18 mouse cellular contexts compared by ENCODE assay signal in the genomic region with DNA sequence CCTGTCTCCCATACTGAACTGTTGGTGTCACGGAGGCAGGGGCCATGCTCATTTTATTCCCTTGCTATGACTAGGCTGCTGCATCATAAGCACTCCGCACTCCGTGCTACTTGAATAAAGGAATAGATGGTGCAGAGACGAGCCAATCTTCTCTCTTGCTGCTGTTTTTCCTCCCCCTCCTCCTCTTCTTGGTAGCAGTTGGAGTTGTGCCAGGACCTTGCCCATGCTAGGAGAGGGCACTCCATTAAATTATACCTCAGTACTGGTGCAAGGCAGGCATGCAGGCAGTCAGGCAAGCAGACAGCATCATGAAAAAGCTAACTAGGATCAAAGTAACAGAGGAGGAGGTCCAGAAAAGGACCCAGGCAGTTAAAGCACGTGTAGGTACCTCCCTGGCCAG.
A peak's percentile ranks its signal among the peaks of the same experiment; 100 is the strongest.
DNase-seq lines count a peak whose midpoint lies in the region; ATAC-seq and TF ChIP-seq lines count a peak whose summit lies in the region.
"Had no signal": no experiment of that assay in that cellular context is flagged by ENCODE, and none has a peak within 500 bp of the region (broad histone marks: within the 10 kb centered on the region; RNA-seq: fewer than 3 reads in every experiment).

No protein-coding gene starts in this region.

- peak; percentile 15 to 22 for DNase-seq in cerebellum, postnatal 14 days
- DNase-seq in cerebellum, adult 18-20 months: no peak
- no peak for DNase-seq in hindbrain, embryonic 11.5 days (ENCODE audit: low spot score)
- DNase-seq in midbrain, postnatal 0 days (ENCODE audit: low spot score): no peak
- no peak for DNase-seq in midbrain, embryonic 11.5 days (ENCODE audit: low spot score, missing footprints)
- DNase-seq in kidney, postnatal 4 days: peak; percentile 36 to 61
- no peak for DNase-seq in liver, postnatal 0 days
- DNase-seq: adrenal gland, adult 2 months; cerebellum, adult 9-10 months; gastrocnemius, adult 2 months; heart, adult 18-20 months; lung, adult 2 months; spleen, adult 18-20 months; thymus, adult 18-20 months had no signal

- no peak overlapping the region for H3K4me3 ChIP-seq in hindbrain, embryonic 15.5 days
- H3K4me3 ChIP-seq in hindbrain, embryonic 11.5 days (ENCODE audit: low read depth, low read length): no peak overlapping the region
- no peak overlapping the region for H3K4me3 ChIP-seq in midbrain, postnatal 0 days (ENCODE audit: low read depth, low read length)
- H3K4me3 ChIP-seq in midbrain, embryonic 11.5 days (ENCODE audit: low read depth, low read length): no peak overlapping the region
- H3K4me3 ChIP-seq in liver, postnatal 0 days (ENCODE audit: low read depth, low read length): no peak overlapping the region
- H3K4me3 ChIP-seq: gastrocnemius, adult 2 months; midbrain, embryonic 13.5 days had no signal

- H3K9me3 ChIP-seq in hindbrain, embryonic 15.5 days: no peaks in the 10 kb centered on the region
- H3K9me3 ChIP-seq in hindbrain, embryonic 11.5 days (ENCODE audit: control insufficient read depth, low read length): no peaks in the 10 kb centered on the region
- H3K9me3 ChIP-seq in midbrain, postnatal 0 days (ENCODE audit: low read length): no peaks in the 10 kb centered on the region
- no peaks in the 10 kb centered on the region for H3K9me3 ChIP-seq in midbrain, embryonic 11.5 days (ENCODE audit: control insufficient read depth, low read length)
- no peaks in the 10 kb centered on the region for H3K9me3 ChIP-seq in liver, postnatal 0 days (ENCODE audit: low read length)
- H3K9me3 ChIP-seq: midbrain, embryonic 13.5 days had no signal

- WGBS in hindbrain, embryonic 15.5 days: 72% methylated on average over 5 of the region's 5 CpGs
- 90% methylated on average over 5 of the region's 5 CpGs for WGBS in hindbrain, embryonic 11.5 days
- 77% methylated on average over 5 of the region's 5 CpGs for WGBS in midbrain, postnatal 0 days
- 85% methylated on average over 5 of the region's 5 CpGs for WGBS in midbrain, embryonic 11.5 days
- 68% methylated on average over 5 of the region's 5 CpGs for WGBS in liver, postnatal 0 days (ENCODE audit: insufficient replicate concordance)

- TF ChIP-seq CTCF in midbrain, postnatal 0 days (IDR thresholded peaks at IDR 0.05): no peak
- TF ChIP-seq CTCF in liver, postnatal 0 days (IDR thresholded peaks at IDR 0.05; ENCODE audit: low read depth): no peak

- ATAC-seq in hindbrain, embryonic 15.5 days (ENCODE audit: low FRiP score, low read depth): peak; percentile 51; the same call in 1 of the 2 replicates
- ATAC-seq in hindbrain, embryonic 11.5 days (ENCODE audit: low FRiP score): no peak
- 0 out of 2 replicates have a peak, but pooled peaks have one; percentile 20 for ATAC-seq in midbrain, postnatal 0 days (ENCODE audit: low FRiP score)
- no peak for ATAC-seq in midbrain, embryonic 11.5 days (ENCODE audit: low FRiP score)
- ATAC-seq in liver, postnatal 0 days: no peak
- ATAC-seq: midbrain, embryonic 13.5 days had no signal

- H3K4me2 ChIP-seq in hindbrain, embryonic 15.5 days: no peak overlapping the region
- H3K4me2 ChIP-seq in hindbrain, embryonic 11.5 days (replicated peaks; ENCODE audit: low read depth, low read length): no peak overlapping the region
- no peak overlapping the region for H3K4me2 ChIP-seq in midbrain, postnatal 0 days (ENCODE audit: low read depth, low read length, poor library complexity, severe bottlenecking)
- H3K4me2 ChIP-seq in midbrain, embryonic 11.5 days: no peak overlapping the region
- H3K4me2 ChIP-seq in liver, postnatal 0 days (ENCODE audit: low read depth, low read length): no peak overlapping the region
- H3K4me2 ChIP-seq: midbrain, embryonic 13.5 days had no signal

- H3K27ac ChIP-seq in hindbrain, embryonic 15.5 days (replicated peaks): no peak overlapping the region
- H3K27ac ChIP-seq in hindbrain, embryonic 11.5 days (ENCODE audit: low read depth, low read length): no peak overlapping the region
- no peak overlapping the region for H3K27ac ChIP-seq in midbrain, postnatal 0 days (ENCODE audit: low read depth, low read length)
- H3K27ac ChIP-seq in midbrain, embryonic 11.5 days (ENCODE audit: low read depth, low read length): no peak overlapping the region
- no peak overlapping the region for H3K27ac ChIP-seq in liver, postnatal 0 days (ENCODE audit: low read depth)
- H3K27ac ChIP-seq: gastrocnemius, adult 2 months; macrophage; midbrain, embryonic 13.5 days had no signal

- H3K4me1 ChIP-seq in hindbrain, embryonic 15.5 days (replicated peaks): no peaks in the 10 kb centered on the region
- no peaks in the 10 kb centered on the region for H3K4me1 ChIP-seq in hindbrain, embryonic 11.5 days (replicated peaks; ENCODE audit: control insufficient read depth, insufficient read depth, low read length)
- no peaks in the 10 kb centered on the region for H3K4me1 ChIP-seq in midbrain, postnatal 0 days (ENCODE audit: insufficient read depth, low read length)
- no peaks in the 10 kb centered on the region for H3K4me1 ChIP-seq in midbrain, embryonic 11.5 days (ENCODE audit: control insufficient read depth, insufficient read depth, low read length)
- H3K4me1 ChIP-seq in liver, postnatal 0 days (ENCODE audit: insufficient read depth): no peaks in the 10 kb centered on the region
- H3K4me1 ChIP-seq: midbrain, embryonic 13.5 days had no signal

- TF ChIP-seq EP300 in liver, postnatal 0 days (IDR thresholded peaks at IDR 0.05; ENCODE audit: low read depth): no peak

- H3K36me3 ChIP-seq in hindbrain, embryonic 15.5 days: no peaks in the 10 kb centered on the region
- no peaks in the 10 kb centered on the region for H3K36me3 ChIP-seq in hindbrain, embryonic 11.5 days (ENCODE audit: control insufficient read depth, insufficient read depth, low read length)
- no peaks in the 10 kb centered on the region for H3K36me3 ChIP-seq in midbrain, postnatal 0 days (ENCODE audit: insufficient read depth, low read length)
- H3K36me3 ChIP-seq in midbrain, embryonic 11.5 days (ENCODE audit: control insufficient read depth, insufficient read depth, low read length): no peaks in the 10 kb centered on the region
- H3K36me3 ChIP-seq in liver, postnatal 0 days (replicated peaks; ENCODE audit: insufficient read depth, low read length): no peaks in the 10 kb centered on the region
- H3K36me3 ChIP-seq: midbrain, embryonic 13.5 days had no signal

- no peaks in the 10 kb centered on the region for H3K27me3 ChIP-seq in hindbrain, embryonic 15.5 days
- no peaks in the 10 kb centered on the region for H3K27me3 ChIP-seq in hindbrain, embryonic 11.5 days (ENCODE audit: control insufficient read depth, insufficient read depth, low read length)
- no peaks in the 10 kb centered on the region for H3K27me3 ChIP-seq in midbrain, postnatal 0 days (ENCODE audit: insufficient read depth, low read length)
- H3K27me3 ChIP-seq in midbrain, embryonic 11.5 days (ENCODE audit: control insufficient read depth, insufficient read depth, low read length): no peaks in the 10 kb centered on the region
- H3K27me3 ChIP-seq in liver, postnatal 0 days (ENCODE audit: insufficient read depth, low read length): no peaks in the 10 kb centered on the region
- H3K27me3 ChIP-seq: CH12.LX; midbrain, embryonic 13.5 days had no signal

- H3K9ac ChIP-seq in hindbrain, embryonic 15.5 days: no peak overlapping the region
- no peak overlapping the region for H3K9ac ChIP-seq in hindbrain, embryonic 11.5 days (ENCODE audit: low read depth, low read length)
- H3K9ac ChIP-seq in midbrain, postnatal 0 days (replicated peaks; ENCODE audit: low read length, poor library complexity, severe bottlenecking): no peak overlapping the region
- H3K9ac ChIP-seq in midbrain, embryonic 11.5 days (ENCODE audit: low read length): no peak overlapping the region
- H3K9ac ChIP-seq in liver, postnatal 0 days (replicated peaks): no peak overlapping the region
- H3K9ac ChIP-seq: midbrain, embryonic 13.5 days had no signal

Comparison
In these comparisons a context has a peak if more than half of its experiments do, and no peak if none do; other contexts are left out.
1. DNase-seq: peak in cerebellum, postnatal 14 days (2 of 2) and kidney, postnatal 4 days (2 of 2); none in cerebellum, adult 18-20 months (0 of 2), hindbrain, embryonic 11.5 days (single experiment), midbrain, postnatal 0 days (single experiment), midbrain, embryonic 11.5 days (single experiment) and liver, postnatal 0 days (single experiment).
2. ATAC-seq: peak in hindbrain, embryonic 15.5 days (single experiment) and midbrain, postnatal 0 days (single experiment); none in hindbrain, embryonic 11.5 days (single experiment), midbrain, embryonic 11.5 days (single experiment) and liver, postnatal 0 days (single experiment).